Comparison of ENCODE assay signal across 13 mouse cellular contexts in the genomic region with DNA sequence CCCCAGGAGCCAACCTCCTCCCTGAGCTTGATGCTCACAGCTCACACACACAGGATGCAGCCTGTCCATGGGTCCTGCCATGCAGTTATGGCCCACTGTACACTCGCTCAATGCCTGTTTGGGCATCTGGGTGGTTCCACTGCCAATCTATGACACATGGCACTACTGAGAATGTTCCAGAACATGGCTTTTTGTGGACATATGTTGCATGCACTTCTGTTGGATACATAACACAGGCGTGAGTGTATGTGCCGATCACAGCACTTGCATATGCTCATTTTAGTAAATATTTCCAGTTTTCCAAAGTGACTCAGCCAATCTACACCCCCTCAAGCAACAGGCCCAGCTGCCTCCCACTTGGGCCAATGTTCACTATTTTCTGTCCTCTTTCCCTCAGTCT. TPM values are rescaled to one million over a fixed set of nuclear protein-coding genes. Genes with fewer than 3 reads are reported as not detected.
DNase-seq lines count a peak whose midpoint lies in the region; ATAC-seq lines count a peak whose summit lies in the region.
"Had no signal": no experiment of that assay in that cellular context is flagged by ENCODE, and none has a peak within 500 bp of the region (broad histone marks: within the 10 kb centered on the region; RNA-seq: fewer than 3 reads in every experiment).

No protein-coding gene starts in this region.

- peak; percentile 46; the same call in 1 of the 2 replicates for ATAC-seq in forebrain, embryonic 14.5 days
- no peak for ATAC-seq in forebrain, embryonic 12.5 days (ENCODE audit: low FRiP score)
- ATAC-seq in activated CD4-positive, CD25-positive, alpha-beta regulatory T cell, adult 4 months = no peak
- ATAC-seq: hindbrain, embryonic 16.5 days had no signal

- DNase-seq in forebrain, embryonic 14.5 days (ENCODE audit: low spot score) = peak; percentile 69
- peak; percentile 26 for DNase-seq in NIH3T3 (ENCODE audit: low read depth)
- peak; percentile 66 to 68 for DNase-seq in layer of hippocampus, adult 8-10 months (ENCODE audit: low spot score in 2 of 2)
- peak; percentile 32 to 39 for DNase-seq in left cerebral cortex, postnatal 36 days (ENCODE audit: low spot score in 2 of 2)
- no peak for DNase-seq in natural killer cell, adult 2 months (ENCODE audit: low spot score in 2 of 2)
- no peak for DNase-seq in spleen, adult 12 weeks (ENCODE audit: low spot score)
- DNase-seq: gastrocnemius, postnatal 36 days; thymus, postnatal 25 days had no signal

- H3K27ac ChIP-seq in forebrain, embryonic 14.5 days (ENCODE audit: low read depth, low read length) = no peak overlapping the region
- no peak overlapping the region for H3K27ac ChIP-seq in forebrain, embryonic 12.5 days
- H3K27ac ChIP-seq: liver, embryonic 14.5 days had no signal

- no peaks in the 10 kb centered on the region for H3K27me3 ChIP-seq in forebrain, embryonic 14.5 days (replicated peaks; ENCODE audit: control insufficient read depth, insufficient read depth, low read length)
- no peaks in the 10 kb centered on the region for H3K27me3 ChIP-seq in forebrain, embryonic 12.5 days

- H3K36me3 ChIP-seq in forebrain, embryonic 14.5 days (ENCODE audit: control insufficient read depth, insufficient read depth, low read length) = no peaks in the 10 kb centered on the region
- H3K36me3 ChIP-seq in forebrain, embryonic 12.5 days (replicated peaks) = no peaks in the 10 kb centered on the region

- H3K9ac ChIP-seq in forebrain, embryonic 14.5 days (ENCODE audit: low read length) = no peak overlapping the region
- no peak overlapping the region for H3K9ac ChIP-seq in forebrain, embryonic 12.5 days
- H3K9ac ChIP-seq: liver, embryonic 14.5 days had no signal

- 91% methylated on average over 3 of the region's 3 CpGs for WGBS in forebrain, embryonic 14.5 days
- 95% methylated on average over 3 of the region's 3 CpGs for WGBS in forebrain, embryonic 12.5 days

- no peak overlapping the region for H3K4me2 ChIP-seq in forebrain, embryonic 14.5 days (ENCODE audit: low read length)
- H3K4me2 ChIP-seq in forebrain, embryonic 12.5 days = no peak overlapping the region

- H3K4me3 ChIP-seq in forebrain, embryonic 14.5 days (ENCODE audit: low read depth, low read length) = no peak overlapping the region
- no peak overlapping the region for H3K4me3 ChIP-seq in forebrain, embryonic 12.5 days (replicated peaks)
- H3K4me3 ChIP-seq: erythroblast, embryonic 14.5 days had no signal

- H3K4me1 ChIP-seq in forebrain, embryonic 14.5 days (ENCODE audit: control insufficient read depth, insufficient read depth, low read length) = no peaks in the 10 kb centered on the region
- H3K4me1 ChIP-seq in forebrain, embryonic 12.5 days = no peaks in the 10 kb centered on the region; the same call in 1 of the 2 replicates

- intact Hi-C loops in left cerebral cortex, postnatal 36 days (cut with DNase I) = no loop called here

- no peaks in the 10 kb centered on the region for H3K9me3 ChIP-seq in forebrain, embryonic 14.5 days (replicated peaks; ENCODE audit: control insufficient read depth, low read length)
- H3K9me3 ChIP-seq in forebrain, embryonic 12.5 days = no peaks in the 10 kb centered on the region

RNA-seq across cellular contexts. Expression of gene Snx8, which starts 17.4 kb away (rescaled TPM):
- 7.9 and 9.4 TPM in 2 replicates for polyA plus RNA-seq in forebrain, embryonic 14.5 days (2014; fragmentation: Nextera tagmentation; extraction: Ambion mirVana)
- 19.2 and 20.7 TPM in 2 replicates for polyA plus RNA-seq in forebrain, embryonic 12.5 days (2016; fragmentation: Nextera tagmentation; extraction: Ambion mirVana)
- 10 to 100 TPM in 3 of 4 experiments, 1 to 10 TPM in 1; 9.1 to 15.8 (median 12.7) TPM for total RNA-seq in layer of hippocampus, adult 8-10 months (2022)
- total RNA-seq in left cerebral cortex, postnatal 36 days (2021) = 10 to 100 TPM; 12.1 to 15.1 TPM
- polyA plus RNA-seq in activated CD4-positive, CD25-positive, alpha-beta regulatory T cell, adult 4 months (2017; shearing (Covaris generic)) = 1 to 10 TPM in 1 of 2 experiments, under 1 TPM in 1; 0.26 to 1.3 TPM

RNA-seq across cellular contexts. Expression of gene Mrm2, which starts 40.0 kb away (rescaled TPM):
- polyA plus RNA-seq in forebrain, embryonic 14.5 days (2014; fragmentation: Nextera tagmentation; extraction: Ambion mirVana) = 24.5 and 28.3 TPM in 2 replicates
- polyA plus RNA-seq in forebrain, embryonic 12.5 days (2016; fragmentation: Nextera tagmentation; extraction: Ambion mirVana) = 18.5 and 19.6 TPM in 2 replicates
- total RNA-seq in layer of hippocampus, adult 8-10 months (2022) = 1 to 10 TPM; 7.8 to 9.7 (median 9.1) TPM
- 10 to 100 TPM in 1 of 2 experiments, 1 to 10 TPM in 1; 8.9 to 11.5 TPM for total RNA-seq in left cerebral cortex, postnatal 36 days (2021)
- polyA plus RNA-seq in activated CD4-positive, CD25-positive, alpha-beta regulatory T cell, adult 4 months (2017; shearing (Covaris generic)) = 10 to 100 TPM in 1 of 2 experiments, 1 to 10 TPM in 1; 8.3 to 10.7 TPM

RNA-seq across cellular contexts. Expression of gene Eif3b, which starts 47.5 kb away (rescaled TPM):
- polyA plus RNA-seq in forebrain, embryonic 14.5 days (2014; fragmentation: Nextera tagmentation; extraction: Ambion mirVana) = 97.8 and 107 TPM in 2 replicates
- 152 and 166 TPM in 2 replicates for polyA plus RNA-seq in forebrain, embryonic 12.5 days (2016; fragmentation: Nextera tagmentation; extraction: Ambion mirVana)
- total RNA-seq in layer of hippocampus, adult 8-10 months (2022) = 10 to 100 TPM; 84.4 to 88.2 (median 87.0) TPM
- 10 to 100 TPM; 86.7 to 90.1 TPM for total RNA-seq in left cerebral cortex, postnatal 36 days (2021)
- 10 to 100 TPM; 28.6 to 32.4 TPM for polyA plus RNA-seq in activated CD4-positive, CD25-positive, alpha-beta regulatory T cell, adult 4 months (2017; shearing (Covaris generic))

RNA-seq across cellular contexts. Expression of gene Nudt1, which starts 50.2 kb away (rescaled TPM):
- polyA plus RNA-seq in forebrain, embryonic 14.5 days (2014; fragmentation: Nextera tagmentation; extraction: Ambion mirVana) = 18.3 and 24.5 TPM in 2 replicates
- 36.2 and 41.7 TPM in 2 replicates for polyA plus RNA-seq in forebrain, embryonic 12.5 days (2016; fragmentation: Nextera tagmentation; extraction: Ambion mirVana)
- total RNA-seq in layer of hippocampus, adult 8-10 months (2022) = 1 to 10 TPM; 5.0 to 6.3 (median 5.2) TPM
- total RNA-seq in left cerebral cortex, postnatal 36 days (2021) = 1 to 10 TPM; 6.2 to 7.6 TPM
- 10 to 100 TPM; 17.6 to 24.4 TPM for polyA plus RNA-seq in activated CD4-positive, CD25-positive, alpha-beta regulatory T cell, adult 4 months (2017; shearing (Covaris generic))

RNA-seq across cellular contexts. Expression of gene Mad1l1, which starts 50.3 kb away (rescaled TPM):
- 29.2 and 32.4 TPM in 2 replicates for polyA plus RNA-seq in forebrain, embryonic 14.5 days (2014; fragmentation: Nextera tagmentation; extraction: Ambion mirVana)
- polyA plus RNA-seq in forebrain, embryonic 12.5 days (2016; fragmentation: Nextera tagmentation; extraction: Ambion mirVana) = 46.4 and 49.7 TPM in 2 replicates
- total RNA-seq in layer of hippocampus, adult 8-10 months (2022) = 10 to 100 TPM; 15.3 to 19.9 (median 17.2) TPM
- total RNA-seq in left cerebral cortex, postnatal 36 days (2021) = 10 to 100 TPM; 16.7 to 19.5 TPM
- polyA plus RNA-seq in activated CD4-positive, CD25-positive, alpha-beta regulatory T cell, adult 4 months (2017; shearing (Covaris generic)) = 10 to 100 TPM; 19.3 to 23.1 TPM

Comparison
In these comparisons a context has a peak if more than half of its experiments do, and no peak if none do; other contexts are left out.
1. DNase-seq: peak in forebrain, embryonic 14.5 days (single experiment), NIH3T3 (single experiment), layer of hippocampus, adult 8-10 months (2 of 2) and left cerebral cortex, postnatal 36 days (2 of 2); none in natural killer cell, adult 2 months (0 of 2) and spleen, adult 12 weeks (single experiment).